ENCODE assay signal across 10 mouse cellular contexts in the genomic region with DNA sequence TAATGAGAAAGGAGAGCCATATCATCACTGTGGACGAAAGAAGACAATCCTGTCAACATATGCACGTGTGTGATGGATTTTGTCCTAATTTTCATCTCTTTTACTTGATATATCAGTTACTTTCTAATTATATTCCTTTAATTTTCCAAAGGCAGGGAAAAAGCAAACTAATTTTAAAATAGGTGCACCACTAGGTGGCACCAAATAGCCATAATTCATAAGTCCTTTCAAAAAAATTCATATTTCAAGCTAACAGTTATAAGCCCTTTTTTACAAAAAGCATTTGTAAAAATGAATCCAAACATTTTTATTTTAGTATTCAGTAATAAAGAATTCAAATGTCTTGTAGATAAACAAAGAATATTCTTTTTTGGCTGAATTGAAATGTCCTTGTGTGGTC.
DNase-seq lines count a peak whose midpoint lies in the region; ATAC-seq and TF ChIP-seq lines count a peak whose summit lies in the region.
"Had no signal": no experiment of that assay in that cellular context is flagged by ENCODE, and none has a peak within 500 bp of the region (broad histone marks: within the 10 kb centered on the region; RNA-seq: fewer than 3 reads in every experiment).

No protein-coding gene starts in this region.

- no peak overlapping the region for H3K4me2 ChIP-seq in heart, postnatal 0 days (ENCODE audit: low read depth, low read length)
- no peak overlapping the region for H3K4me2 ChIP-seq in lung, postnatal 0 days (replicated peaks; ENCODE audit: low read depth, low read length)

- H3K4me3 ChIP-seq in heart, postnatal 0 days (ENCODE audit: low read depth, low read length): no peak overlapping the region
- no peak overlapping the region for H3K4me3 ChIP-seq in lung, postnatal 0 days (ENCODE audit: low read depth, low read length)
- H3K4me3 ChIP-seq: erythroblast, embryonic 14.5 days had no signal

- DNase-seq in heart, postnatal 0 days (ENCODE audit: low spot score): peak; percentile 25
- DNase-seq in heart, postnatal 25 days (ENCODE audit: low spot score): no peak
- DNase-seq in lung, postnatal 0 days (ENCODE audit: low spot score): peak; percentile 73
- no peak for DNase-seq in lung, adult 18-20 months
- DNase-seq in mesoderm, embryonic 11.5 days (ENCODE audit: low read depth, low spot score): peak; percentile 23
- DNase-seq in thymus, postnatal 36 days: no peak
- no peak for DNase-seq in right cerebral cortex, postnatal 10 days (ENCODE audit: low spot score in 2 of 2)

- WGBS in heart, postnatal 0 days: 3% methylated on average over 2 of the region's 2 CpGs
- WGBS in lung, postnatal 0 days: 3% methylated on average over 2 of the region's 2 CpGs

- intact Hi-C loops in heart, postnatal 25 days (cut with DNase I): loop anchor here (5.0 to 10.0 kb wide), 2 partner anchors 576 to 1383 kb away; no protein-coding TSS in a partner anchor

- no peaks in the 10 kb centered on the region for H3K27me3 ChIP-seq in heart, postnatal 0 days (ENCODE audit: control insufficient read depth, insufficient read depth, low read length)
- no peaks in the 10 kb centered on the region for H3K27me3 ChIP-seq in lung, postnatal 0 days (replicated peaks; ENCODE audit: insufficient read depth, low read length)

- no peaks in the 10 kb centered on the region for H3K36me3 ChIP-seq in heart, postnatal 0 days (replicated peaks; ENCODE audit: control insufficient read depth, insufficient read depth, low read length)
- H3K36me3 ChIP-seq in lung, postnatal 0 days (ENCODE audit: insufficient read depth, low read length): no peaks in the 10 kb centered on the region

- ATAC-seq in heart, postnatal 0 days (ENCODE audit: insufficient read depth, low read depth): no peak
- no peak for ATAC-seq in lung, postnatal 0 days
- ATAC-seq in activated CD4-positive, CD25-positive, alpha-beta regulatory T cell, adult 4 months: peak; percentile 36
- ATAC-seq: inflammation-experienced regulatory T-cells, adult 6 months had no signal

- no peak for TF ChIP-seq EP300 in heart, postnatal 0 days (IDR thresholded peaks at IDR 0.05; ENCODE audit: low read depth)
- no peak for TF ChIP-seq EP300 in lung, postnatal 0 days (IDR thresholded peaks at IDR 0.05)

- no peaks in the 10 kb centered on the region for H3K4me1 ChIP-seq in heart, postnatal 0 days (ENCODE audit: control insufficient read depth, insufficient read depth)
- no peaks in the 10 kb centered on the region for H3K4me1 ChIP-seq in lung, postnatal 0 days (ENCODE audit: insufficient read depth, low read depth, low read length)

- no peak overlapping the region for H3K9ac ChIP-seq in heart, postnatal 0 days (replicated peaks; ENCODE audit: low read depth, low read length)
- H3K9ac ChIP-seq in lung, postnatal 0 days (replicated peaks; ENCODE audit: low read depth): no peak overlapping the region

- H3K27ac ChIP-seq in heart, postnatal 0 days (ENCODE audit: low read depth): no peak overlapping the region
- H3K27ac ChIP-seq in lung, postnatal 0 days (ENCODE audit: low read length): no peak overlapping the region

- H3K9me3 ChIP-seq in heart, postnatal 0 days (replicated peaks; ENCODE audit: control insufficient read depth, low read length): no peaks in the 10 kb centered on the region
- no peaks in the 10 kb centered on the region for H3K9me3 ChIP-seq in lung, postnatal 0 days (ENCODE audit: low read length)

- TF ChIP-seq CTCF in heart, postnatal 0 days (IDR thresholded peaks at IDR 0.05; ENCODE audit: low read depth): peak; percentile 48
- TF ChIP-seq CTCF in lung, postnatal 0 days (IDR thresholded peaks at IDR 0.05): peak; percentile 56

Comparison
In these comparisons a context has a peak if more than half of its experiments do, and no peak if none do; other contexts are left out.
1. DNase-seq: peak in heart, postnatal 0 days (single experiment), lung, postnatal 0 days (single experiment) and mesoderm, embryonic 11.5 days (single experiment); none in heart, postnatal 25 days (single experiment), lung, adult 18-20 months (0 of 2), thymus, postnatal 36 days (0 of 2) and right cerebral cortex, postnatal 10 days (0 of 2).